Mouse (Mus musculus): ENCODE measurements around the gene Ap2a1. TPM values are rescaled to one million over a fixed set of nuclear protein-coding genes. Genes with fewer than 3 reads are reported as not detected.
"Not testable (repeated sequence)": the region's sequence is repeated elsewhere in the genome, so short reads cannot be mapped to it uniquely, and the experiment has no call there.

Gene Ap2a1
- polyA plus RNA-seq, 1 experiment from 2014 or later: 60.1 TPM

DNA sequence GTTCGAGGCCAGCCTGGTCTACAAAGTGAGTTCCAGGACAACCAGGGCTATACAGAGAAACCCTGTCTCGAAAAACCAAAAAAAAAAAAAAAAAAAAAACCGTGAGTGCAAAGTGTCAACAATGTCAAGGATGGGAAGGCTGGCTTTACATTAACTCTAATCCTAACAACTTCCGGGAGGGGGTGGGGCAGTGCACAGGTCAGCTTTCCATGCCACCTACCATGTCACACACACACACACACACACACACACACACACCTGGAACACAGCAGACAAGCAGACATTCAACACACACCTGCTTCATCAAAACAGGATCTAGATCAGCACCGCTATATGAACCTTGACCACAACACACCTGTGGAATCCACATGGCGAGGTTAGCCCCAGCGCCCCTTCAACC is 39.1 kb downstream of the Ap2a1 start:
- Histone ChIP-seq H3K36me3 (peaks cover 13% of the 10 kb centered on the region), H3K9me3 (no peaks in the 10 kb centered on the region), H3K27me3 (replicated peaks) (no peaks in the 10 kb centered on the region), H3K4me1 (replicated peaks) (peaks cover 16% of the 10 kb centered on the region), H3K4me3 (replicated peaks) (no peak overlapping the region), H3K9ac (no peak overlapping the region), H3K27ac (no peak overlapping the region), H3K4me2 (replicated peaks) (peak overlapping the region; percentile 81; the same call in 1 of the 2 replicates)
- WGBS: 76% methylated on average over 7 of the region's 7 CpGs
- ATAC-seq: no peak

DNA sequence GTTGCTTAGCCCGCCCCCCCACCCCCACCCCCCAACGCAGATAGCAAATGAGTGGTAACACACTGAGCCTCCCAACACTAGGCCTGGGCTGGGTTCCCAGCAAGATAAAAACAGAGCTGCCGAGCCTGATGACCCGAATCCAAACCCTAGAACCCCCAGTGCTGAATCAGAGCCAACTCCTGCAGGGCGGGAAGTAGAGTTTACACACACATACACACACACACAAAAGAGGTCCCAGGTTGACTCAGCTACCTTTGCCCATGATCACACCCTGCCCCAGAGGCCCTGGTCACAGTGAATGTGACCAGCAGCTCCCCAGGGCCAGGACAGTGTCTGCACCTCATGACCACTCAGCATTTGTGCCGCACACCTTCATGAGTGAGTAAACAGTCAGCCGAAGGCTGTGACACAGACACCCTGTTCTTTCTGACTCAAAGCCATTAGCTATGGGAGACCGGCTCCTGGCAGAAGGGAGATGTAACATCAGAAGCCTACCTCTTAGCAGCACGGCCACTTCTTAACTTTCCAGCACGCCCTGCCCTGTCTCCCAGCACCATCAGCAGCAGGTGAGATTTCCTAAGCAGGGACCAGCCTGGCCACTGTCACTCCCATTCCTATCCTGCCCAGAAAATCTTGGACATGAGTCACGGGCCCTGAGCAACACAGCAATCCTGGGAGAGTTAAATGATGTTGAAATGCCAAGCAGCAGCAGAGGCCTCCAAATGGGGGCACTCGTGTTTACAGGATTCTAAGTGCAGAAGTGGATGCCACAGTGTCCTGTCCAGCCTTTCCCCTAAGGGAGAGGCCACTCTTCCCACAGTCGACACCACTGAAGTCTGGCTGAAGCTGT is 40.8 kb downstream of the Ap2a1 start:
- Histone ChIP-seq H3K9ac (no peak overlapping the region), H3K4me1 (replicated peaks) (peaks cover 15% of the 10 kb centered on the region), H3K9me3 (no peaks in the 10 kb centered on the region), H3K4me2 (replicated peaks) (no peak overlapping the region), H3K27me3 (replicated peaks) (no peaks in the 10 kb centered on the region), H3K27ac (no peak overlapping the region), H3K36me3 (peaks cover 27% of the 10 kb centered on the region), H3K4me3 (replicated peaks) (no peak overlapping the region)
- 85% methylated on average over 13 of the region's 13 CpGs for WGBS
- no peak for ATAC-seq

DNA sequence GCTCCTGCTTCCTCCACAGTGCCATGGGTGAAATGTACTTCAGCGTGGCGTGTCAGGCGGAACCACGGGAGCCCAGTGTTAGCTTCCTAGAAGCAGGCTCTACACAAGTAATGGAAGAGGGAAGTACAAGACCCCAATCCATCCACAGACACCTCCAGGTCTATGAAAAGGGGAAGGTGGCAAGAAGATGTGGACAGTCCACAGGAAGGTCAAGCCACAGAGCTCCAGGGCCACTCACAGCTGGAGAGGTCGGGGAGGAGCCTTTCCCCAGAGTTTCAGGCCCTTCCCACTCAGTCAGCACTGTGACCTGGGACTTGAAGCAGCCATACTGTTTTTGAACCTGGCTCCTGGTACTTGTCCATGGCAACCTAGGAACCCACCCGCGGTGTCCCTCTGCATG is 42.3 kb downstream of the Ap2a1 start:
- Histone ChIP-seq H3K9ac (no peak overlapping the region), H3K27me3 (replicated peaks) (no peaks in the 10 kb centered on the region), H3K4me3 (replicated peaks) (no peak overlapping the region), H3K4me1 (replicated peaks) (peaks cover 11% of the 10 kb centered on the region), H3K4me2 (replicated peaks) (no peak overlapping the region), H3K9me3 (no peaks in the 10 kb centered on the region), H3K27ac (no peak overlapping the region), H3K36me3 (peaks cover 34% of the 10 kb centered on the region)
- WGBS: 87% methylated on average over 7 of the region's 7 CpGs
- ATAC-seq: no peak

DNA sequence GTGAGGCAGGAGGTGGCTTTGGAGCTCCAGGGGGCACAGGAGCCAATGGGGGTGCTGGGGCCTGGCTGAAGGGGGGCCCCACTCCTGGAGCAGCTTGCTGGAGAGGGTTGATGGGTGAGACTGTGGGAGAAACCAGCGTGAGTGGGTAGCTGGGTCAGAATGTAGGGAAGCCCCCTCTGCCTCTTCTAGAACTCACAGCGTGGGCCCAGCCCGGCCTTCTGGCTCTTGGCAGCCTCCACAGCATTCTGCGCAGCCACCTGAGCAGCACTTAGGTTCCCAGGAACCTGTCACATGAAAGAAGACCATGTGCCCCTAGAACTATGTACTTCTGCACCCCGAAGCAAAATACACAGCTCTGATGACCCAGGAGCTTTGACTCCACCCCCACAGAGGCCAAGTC is 44.7 kb downstream of the Ap2a1 start:
- no peak overlapping the region for H3K4me3 ChIP-seq (replicated peaks)
- H3K36me3 ChIP-seq: peaks cover 53% of the 10 kb centered on the region
- ATAC-seq: no peak
- 96% methylated on average over 5 of the region's 5 CpGs for WGBS
- H3K9ac ChIP-seq: no peak overlapping the region
- H3K4me2 ChIP-seq (replicated peaks): no peak overlapping the region
- H3K27me3 ChIP-seq (replicated peaks): no peaks in the 10 kb centered on the region
- no peaks in the 10 kb centered on the region for H3K4me1 ChIP-seq (replicated peaks)
- H3K9me3 ChIP-seq: no peaks in the 10 kb centered on the region
- H3K27ac ChIP-seq: no peak overlapping the region

DNA sequence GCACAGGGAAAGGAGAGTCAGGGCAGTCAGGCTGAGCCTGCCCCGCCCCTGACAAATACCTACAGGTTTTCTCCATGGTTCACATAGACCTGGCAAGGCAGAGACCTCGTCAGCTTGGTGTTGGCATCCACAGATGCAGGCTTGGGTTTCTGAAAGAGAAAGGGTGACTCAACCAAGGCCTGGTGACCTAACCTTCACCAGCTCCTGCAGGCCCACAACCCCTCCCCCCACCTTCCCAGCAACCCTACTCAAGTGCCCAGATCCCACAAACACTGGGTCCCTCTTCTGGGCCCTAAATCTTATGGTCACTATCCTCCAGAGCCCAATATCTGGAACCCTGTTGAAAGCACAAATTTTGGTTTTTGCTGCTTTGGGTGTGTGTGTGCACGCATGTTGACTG is 46.3 kb downstream of the Ap2a1 start:
- Histone ChIP-seq H3K4me2 (replicated peaks) (no peak overlapping the region), H3K9ac (no peak overlapping the region), H3K9me3 (no peaks in the 10 kb centered on the region), H3K4me1 (replicated peaks) (no peaks in the 10 kb centered on the region), H3K27ac (no peak overlapping the region), H3K36me3 (peaks cover 56% of the 10 kb centered on the region), H3K4me3 (replicated peaks) (no peak overlapping the region), H3K27me3 (replicated peaks) (no peaks in the 10 kb centered on the region)
- ATAC-seq: no peak
- WGBS: 89% methylated on average over 3 of the region's 3 CpGs

DNA sequence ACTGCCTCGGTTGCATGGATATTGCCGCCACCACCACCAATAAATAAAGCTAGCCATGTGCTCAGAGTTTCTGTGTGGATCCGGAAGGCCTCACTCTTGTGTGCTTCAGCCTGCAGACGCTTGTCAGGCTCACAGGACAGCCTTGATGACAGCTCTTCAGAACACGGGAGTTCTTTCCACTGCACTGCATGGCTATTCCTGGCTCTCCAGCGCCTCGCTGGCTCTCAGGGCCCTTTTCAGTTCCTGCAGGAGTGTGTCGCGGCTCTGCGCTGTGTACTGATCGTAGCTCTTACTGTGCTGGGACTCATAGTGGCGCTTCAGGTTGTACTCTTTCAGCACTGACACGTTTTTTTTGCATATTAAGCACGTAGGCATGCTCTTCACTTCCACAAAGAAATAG is 51.5 kb downstream of the Ap2a1 start:
- 90% methylated on average over 14 of the region's 14 CpGs for WGBS
- ATAC-seq: no peak
- peaks cover 47% of the 10 kb centered on the region for H3K36me3 ChIP-seq

DNA sequence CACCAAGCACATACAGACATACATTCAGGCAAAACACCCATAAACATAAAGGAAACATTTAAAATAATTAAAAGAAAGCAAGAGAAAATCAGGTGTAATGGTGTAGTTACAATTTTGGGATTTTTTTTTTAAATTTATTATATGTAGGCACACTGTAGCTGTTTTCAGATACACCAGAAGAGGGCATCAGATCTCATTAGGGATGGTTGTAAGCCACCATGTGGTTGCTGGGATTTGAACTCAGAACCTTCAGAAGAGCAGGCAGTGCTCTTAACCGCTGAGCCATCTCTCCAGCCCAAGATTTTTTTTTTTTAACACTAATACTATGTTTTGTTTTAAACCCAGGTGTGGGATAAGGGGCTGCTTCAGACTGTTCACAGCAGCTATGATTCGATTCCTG is 57.5 kb downstream of the Ap2a1 start:
- not testable (repeated sequence) for H3K9me3 ChIP-seq; H3K27me3 ChIP-seq (replicated peaks); ATAC-seq; H3K4me3 ChIP-seq (replicated peaks); H3K9ac ChIP-seq; H3K4me2 ChIP-seq (replicated peaks); H3K27ac ChIP-seq; H3K36me3 ChIP-seq
- H3K4me1 ChIP-seq (replicated peaks): peaks cover 26% of the 10 kb centered on the region
- WGBS: 90% methylated on average over 2 of the region's 2 CpGs

More for the DNA sequence above, 51.5 kb downstream of the Ap2a1 start:
- no peak overlapping the region for H3K9ac ChIP-seq
- H3K27me3 ChIP-seq (replicated peaks): no peaks in the 10 kb centered on the region
- H3K9me3 ChIP-seq: no peaks in the 10 kb centered on the region
- H3K27ac ChIP-seq: no peak overlapping the region
- H3K4me3 ChIP-seq (replicated peaks): no peak overlapping the region
- peaks cover 4% of the 10 kb centered on the region; the same call in 1 of the 2 replicates for H3K4me1 ChIP-seq (replicated peaks)
- no peak overlapping the region for H3K4me2 ChIP-seq (replicated peaks)

DNA sequence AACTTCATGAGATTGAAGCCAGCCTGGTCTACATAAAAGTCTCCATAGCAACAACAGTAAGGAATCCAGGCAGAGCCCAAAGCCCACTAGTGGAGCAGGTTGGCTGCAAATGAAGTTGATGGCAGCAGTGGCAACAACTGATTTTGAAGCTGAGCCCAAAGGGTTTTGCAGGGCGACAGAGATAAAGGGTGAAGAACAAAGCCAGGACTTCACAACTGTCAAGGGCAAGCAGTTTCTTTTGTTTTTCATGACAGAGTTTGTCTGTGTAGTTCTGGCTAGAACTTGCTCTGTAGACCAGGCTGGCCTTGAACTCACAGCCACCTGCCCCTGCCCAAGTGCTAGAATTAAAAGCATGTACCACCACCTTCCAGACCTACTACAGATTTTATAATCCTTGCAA is 58.1 kb downstream of the Ap2a1 start:
- Histone ChIP-seq H3K36me3 (no peaks in the 10 kb centered on the region), H3K27ac (no peak overlapping the region), H3K4me2 (replicated peaks) (no peak overlapping the region), H3K9ac (no peak overlapping the region), H3K4me1 (replicated peaks) (peaks cover 32% of the 10 kb centered on the region), H3K9me3 (no peaks in the 10 kb centered on the region), H3K27me3 (replicated peaks) (no peaks in the 10 kb centered on the region), H3K4me3 (replicated peaks) (no peak overlapping the region)
- 85% methylated on average over 1 of the region's 1 CpGs for WGBS
- ATAC-seq: no peak

DNA sequence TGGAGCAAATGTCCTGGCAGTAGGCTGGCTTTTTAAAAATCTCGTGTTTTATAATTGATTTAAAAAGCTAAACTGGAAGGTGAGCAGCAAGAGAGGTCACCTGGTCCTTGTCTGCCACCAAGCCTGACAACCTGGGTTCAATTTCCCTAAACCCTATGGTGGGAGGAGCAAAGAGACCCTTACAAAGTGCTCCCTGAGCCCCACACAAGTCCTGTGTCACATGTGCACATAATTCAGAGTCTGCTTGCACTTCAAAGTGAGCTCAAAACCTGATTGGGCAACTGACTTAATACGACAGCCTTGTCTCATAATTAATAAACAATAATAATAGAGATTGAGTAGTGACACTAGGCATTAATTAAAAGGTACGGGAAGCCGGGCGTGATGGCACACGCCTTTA is 58.7 kb downstream of the Ap2a1 start:
- Histone ChIP-seq H3K27me3 (replicated peaks) (no peaks in the 10 kb centered on the region), H3K27ac (peak overlapping the region; percentile 100), H3K9me3 (no peaks in the 10 kb centered on the region), H3K4me2 (replicated peaks) (peak overlapping the region; percentile 66), H3K36me3 (no peaks in the 10 kb centered on the region), H3K9ac (no peak overlapping the region), H3K4me1 (replicated peaks) (peaks cover 38% of the 10 kb centered on the region), H3K4me3 (replicated peaks) (peak overlapping the region; percentile 96; the same call in 1 of the 2 replicates)
- 80% methylated on average over 6 of the region's 6 CpGs for WGBS
- no peak for ATAC-seq

DNA sequence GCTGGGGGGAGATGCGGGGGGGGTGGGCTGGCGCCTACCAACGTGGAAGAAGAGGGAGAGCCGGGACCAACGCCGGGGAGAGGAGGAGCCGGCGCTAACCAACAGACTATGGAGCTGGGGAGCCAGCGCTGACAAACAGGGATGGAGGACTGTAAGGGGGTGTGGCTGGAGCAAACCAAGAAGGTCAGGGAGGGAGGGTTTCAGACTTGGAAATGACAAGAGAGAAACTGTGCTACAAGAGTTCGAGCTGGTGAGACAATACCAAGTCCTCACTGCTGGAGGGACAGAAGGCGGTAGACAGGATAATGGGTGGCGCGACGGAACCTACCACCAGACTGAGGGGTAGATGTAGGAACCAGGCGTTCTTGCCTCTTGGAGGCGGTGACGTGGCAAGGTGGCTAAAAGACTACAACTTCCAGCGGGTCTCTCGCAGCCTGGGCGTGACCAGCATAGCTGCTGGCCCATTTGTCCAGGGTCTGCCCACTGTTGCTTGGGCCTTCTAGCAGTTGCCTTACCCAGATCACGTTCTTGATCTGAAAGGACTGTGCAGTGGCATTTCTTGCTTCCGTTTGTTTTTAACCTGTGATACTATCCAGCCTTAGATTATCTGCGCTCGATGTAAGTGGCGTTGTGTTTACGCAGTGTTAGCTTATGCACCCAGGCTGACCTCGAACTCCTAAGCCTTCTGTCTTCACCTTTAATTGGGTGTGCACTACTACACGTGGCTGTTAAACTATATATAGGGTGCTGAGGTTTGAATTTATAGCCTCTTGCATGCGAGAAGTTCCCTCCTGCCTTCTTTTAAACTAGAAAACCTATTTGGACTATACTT is 59.4 kb downstream of the Ap2a1 start, which contains the start of gene Ptov1:
Gene Ptov1 (minus strand): TSS at position 92 of the 832 bp plus-strand sequence.
- Histone ChIP-seq H3K4me3 (replicated peaks) (peak within 1 kb of the TSS; percentile 96), H3K4me2 (replicated peaks) (peak within 1 kb of the TSS; percentile 66), H3K36me3 (peaks cover 4% of the 10 kb centered on the region), H3K4me1 (replicated peaks) (peaks cover 45% of the 10 kb centered on the region), H3K27ac (peak within 1 kb of the TSS; percentile 100), H3K9me3 (no peaks in the 10 kb centered on the region), H3K9ac (peak within 1 kb of the TSS; percentile 96), H3K27me3 (replicated peaks) (no peaks in the 10 kb centered on the region)
- ATAC-seq: peak; percentile 93
- WGBS: 3% methylated on average over 29 of the region's 29 CpGs

DNA sequence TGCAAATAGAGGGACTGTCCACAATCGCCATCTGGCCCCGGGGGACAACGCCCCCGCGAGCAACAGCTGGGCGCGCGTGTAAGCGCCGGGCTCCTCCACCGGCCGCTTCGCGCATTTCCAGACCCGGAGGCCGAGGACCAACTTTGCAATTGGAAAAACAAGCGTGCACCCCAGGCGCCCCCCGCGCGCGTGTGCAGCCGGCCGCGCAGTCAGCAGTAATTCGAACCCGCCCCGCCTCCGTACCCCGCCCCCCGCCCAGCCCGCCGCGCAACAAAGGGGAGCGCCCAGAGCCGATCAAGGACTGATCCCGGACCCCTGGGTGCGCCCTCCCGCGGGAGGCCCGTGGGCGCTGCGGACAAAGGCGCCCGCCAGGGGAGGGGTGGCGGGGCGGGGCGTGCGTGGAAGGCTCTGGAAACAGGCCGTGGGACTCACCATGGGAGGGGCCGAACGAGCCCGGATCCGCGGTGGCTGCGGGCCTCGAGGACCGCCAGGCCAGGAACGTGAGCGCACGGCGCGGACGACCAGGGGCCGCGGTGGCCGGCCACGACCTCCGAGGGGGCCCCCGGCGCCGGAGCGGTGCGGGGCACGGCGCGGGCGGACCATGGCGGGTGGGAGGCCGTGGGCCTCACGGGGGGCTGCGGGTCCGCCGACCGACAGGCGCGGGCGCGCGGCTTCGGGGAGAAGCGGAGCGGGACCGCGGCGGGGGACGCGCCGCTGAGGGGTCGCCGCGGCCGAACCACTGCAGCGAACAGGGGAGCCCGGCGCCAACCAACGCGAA is 60.2 kb downstream of the Ap2a1 start:
- under 1% methylated on average over 105 of the region's 108 CpGs for WGBS
- Histone ChIP-seq H3K27me3 (replicated peaks) (no peaks in the 10 kb centered on the region), H3K9me3 (no peaks in the 10 kb centered on the region), H3K36me3 (peaks cover 12% of the 10 kb centered on the region), H3K4me1 (replicated peaks) (peaks cover 49% of the 10 kb centered on the region), H3K4me2 (replicated peaks) (peak overlapping the region; percentile 66), H3K9ac (peak overlapping the region; percentile 96), H3K27ac (peak overlapping the region; percentile 100), H3K4me3 (replicated peaks) (peak overlapping the region; percentile 96)
- peak; percentile 73 for ATAC-seq

DNA sequence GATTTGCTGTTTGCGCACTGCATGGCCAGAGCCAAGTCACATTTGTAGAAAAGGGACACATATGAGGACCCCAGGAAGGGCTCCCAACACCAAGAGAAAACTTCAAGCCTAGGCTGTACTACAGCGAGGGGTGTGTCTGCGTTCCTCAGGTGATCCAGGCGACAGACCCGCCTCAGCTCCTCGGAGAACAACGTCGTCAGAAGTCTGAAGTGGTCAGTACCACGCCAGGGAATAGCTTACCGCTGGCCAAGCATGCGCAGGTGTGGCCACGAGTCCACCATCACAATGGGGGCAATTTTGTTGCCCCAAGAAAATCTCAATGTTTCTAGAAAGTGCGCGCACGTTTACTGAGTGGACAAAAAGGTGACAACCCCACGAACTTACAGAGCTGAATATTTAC is 60.8 kb downstream of the Ap2a1 start:
- Histone ChIP-seq H3K36me3 (peaks cover 18% of the 10 kb centered on the region), H3K27me3 (replicated peaks) (no peaks in the 10 kb centered on the region), H3K4me3 (replicated peaks) (peak overlapping the region; percentile 96), H3K4me1 (replicated peaks) (peaks cover 48% of the 10 kb centered on the region), H3K4me2 (replicated peaks) (peak overlapping the region; percentile 66), H3K9me3 (no peaks in the 10 kb centered on the region), H3K27ac (peak overlapping the region; percentile 100), H3K9ac (peak overlapping the region; percentile 96)
- 0 out of 2 replicates have a peak, but pooled peaks have one; percentile 3 for ATAC-seq
- WGBS: 5% methylated on average over 16 of the region's 16 CpGs
